Mouse (Mus musculus) retina, postnatal 7 days (tissue): Measurements from ENCODE around the gene Sdad1.

Experiments used
- DNase-seq: peaks from one replicate; pipeline ENCODE4 v3.0.0-alpha.2; 2012; ENCODE audit warnings: low read depth, low spot score

Gene Sdad1

GRCm38 (mm10) chr5:92312046-92312715 is 1.9 kb upstream of the Sdad1 start:
- peak; percentile 64 for DNase-seq

- DNase-seq = no peak
These were observed 6.0 kb downstream of the Sdad1 start for GRCm38 (mm10) chr5:92304291-92304690.

- DNase-seq = no peak
These were observed 8.0 kb downstream of the Sdad1 start for GRCm38 (mm10) chr5:92302149-92302840.

DNA sequence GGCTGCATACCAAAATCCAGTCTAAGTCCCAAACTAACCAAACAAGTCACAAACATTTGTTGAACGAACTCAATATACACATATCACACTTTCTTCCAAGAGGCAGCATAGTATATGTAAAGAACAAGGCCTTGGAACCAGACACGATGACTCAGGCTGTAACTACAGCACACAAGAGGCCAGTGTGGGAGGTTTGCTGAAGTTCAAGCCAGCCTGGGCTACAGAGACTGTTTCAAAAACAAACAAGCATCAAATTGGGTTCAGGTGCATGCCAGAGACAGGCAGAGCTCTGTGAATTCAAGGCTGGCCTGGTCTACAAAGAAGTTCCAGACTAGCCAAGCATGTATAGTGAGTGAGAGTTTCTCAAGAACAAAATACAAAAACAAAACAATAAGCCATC is 15.8 kb downstream of the Sdad1 start:
- no peak for DNase-seq

- no peak for DNase-seq
These were observed 18.4 kb downstream of the Sdad1 start for GRCm38 (mm10) chr5:92291652-92292414.

- no peak for DNase-seq
These were observed 22.4 kb downstream of the Sdad1 start for GRCm38 (mm10) chr5:92287840-92288239.

- DNase-seq = no peak
These were observed 27.2 kb downstream of the Sdad1 start for GRCm38 (mm10) chr5:92283107-92283506.

DNA sequence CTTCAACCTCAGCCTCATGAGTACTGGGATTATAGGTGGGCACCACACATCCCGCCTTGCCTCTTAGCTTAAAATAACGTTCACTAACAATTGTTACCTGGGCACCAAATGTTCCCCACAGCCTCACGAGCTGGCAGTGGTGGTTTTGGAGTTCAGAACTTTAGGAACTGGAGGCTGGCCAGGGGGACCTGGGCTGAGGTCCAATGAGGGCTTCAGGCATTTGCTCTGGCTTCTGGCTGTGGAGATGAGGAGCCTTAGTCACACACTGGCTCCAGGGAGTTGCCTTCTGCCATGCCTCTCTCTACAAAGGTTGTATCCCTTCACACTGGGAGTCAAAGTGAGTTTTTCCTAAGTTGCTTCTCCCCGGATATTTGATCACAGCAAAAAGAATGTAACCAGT is 27.7 kb downstream of the Sdad1 start:
- DNase-seq = no peak

- no peak for DNase-seq
These were observed 31.2 kb downstream of the Sdad1 start for GRCm38 (mm10) chr5:92278942-92279537.

- peak; percentile 78 for DNase-seq
These were observed 32.6 kb downstream of the Sdad1 start, which contains the start of gene Naaa for GRCm38 (mm10) chr5:92277437-92278394. TSS of gene Naaa (minus strand) at chr5:92278170.

- DNase-seq = no peak
These were observed 39.8 kb downstream of the Sdad1 start for GRCm38 (mm10) chr5:92270496-92270895.

DNA sequence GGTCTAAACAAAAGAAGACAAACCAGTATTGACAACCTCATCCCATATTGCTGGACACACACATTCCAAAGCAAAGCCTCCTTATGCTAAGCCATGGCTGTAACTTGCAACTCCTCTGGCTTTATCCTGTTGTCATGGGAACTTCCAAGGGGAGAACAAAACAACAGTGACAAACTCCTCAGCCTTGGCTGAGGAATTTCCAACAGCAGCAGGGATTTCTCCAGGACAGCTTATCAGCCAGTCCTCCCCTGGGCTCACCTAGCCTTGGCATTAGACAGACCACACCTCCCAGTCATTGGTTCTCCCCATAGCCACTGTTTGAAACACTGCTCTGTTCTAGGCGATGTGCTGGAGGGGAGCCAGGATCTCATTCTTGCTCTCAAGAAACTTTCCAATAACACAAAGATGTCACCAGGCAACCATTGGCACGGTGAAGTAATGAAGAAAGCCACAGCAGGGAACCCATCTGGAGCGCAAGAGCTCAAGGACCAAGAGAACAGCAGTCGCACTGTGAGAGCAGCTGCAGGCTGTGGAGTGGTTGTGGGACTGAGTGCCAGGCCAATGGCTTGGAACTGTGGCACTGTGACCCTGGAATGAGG is 46.4 kb downstream of the Sdad1 start:
- no peak for DNase-seq

GRCm38 (mm10) chr5:92262646-92263045 is 47.6 kb downstream of the Sdad1 start:
- DNase-seq = no peak

DNA sequence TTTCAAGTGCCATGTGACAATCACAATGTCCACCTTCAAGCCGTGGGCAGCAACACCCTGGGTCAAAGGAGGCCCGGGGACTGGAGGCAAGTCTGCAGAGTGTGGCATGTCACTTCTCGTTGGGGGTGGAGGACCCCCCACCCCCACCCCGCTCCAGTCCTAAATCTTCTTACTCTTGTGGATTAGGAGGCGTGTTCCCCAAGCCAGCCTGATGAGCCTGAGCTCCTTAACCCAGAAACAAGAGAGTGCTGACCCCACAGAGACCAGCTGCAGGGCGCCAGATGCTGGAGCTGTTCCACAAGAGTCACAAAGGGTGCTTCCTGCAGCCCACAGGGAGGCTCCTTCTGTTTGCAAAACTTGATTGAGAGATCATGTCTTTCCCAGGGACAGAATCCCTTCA is 54.1 kb downstream of the Sdad1 start, which contains the start of gene Ppef2:
Ppef2 (minus strand) TSS at position 61 of the 400 bp plus-strand sequence.
- DNase-seq = peak; percentile 82

- DNase-seq = no peak
These were observed 55.8 kb downstream of the Sdad1 start for GRCm38 (mm10) chr5:92254476-92254875.

GRCm38 (mm10) chr5:92252797-92253343 is 57.4 kb downstream of the Sdad1 start:
- peak; percentile 63 for DNase-seq

DNA sequence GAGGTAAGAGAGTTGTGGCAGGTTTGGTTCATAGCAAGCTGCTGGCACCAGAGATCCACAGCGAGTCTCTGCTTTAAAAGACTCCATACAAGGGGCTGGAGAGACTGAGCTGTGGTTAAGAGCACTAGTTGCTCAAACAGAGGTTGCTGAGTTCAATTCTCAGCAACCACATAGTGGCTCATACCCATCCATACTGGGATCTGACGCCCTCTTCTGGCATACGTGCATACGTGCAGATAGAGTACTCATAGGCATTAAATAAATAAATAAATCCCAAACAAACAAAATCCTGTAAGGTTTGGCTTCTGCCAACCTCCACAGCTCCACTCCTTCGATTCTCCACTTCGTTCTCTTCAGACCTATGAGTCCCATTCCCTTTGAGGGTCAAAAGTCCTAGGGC is 58.2 kb downstream of the Sdad1 start:
- DNase-seq = no peak

DNA sequence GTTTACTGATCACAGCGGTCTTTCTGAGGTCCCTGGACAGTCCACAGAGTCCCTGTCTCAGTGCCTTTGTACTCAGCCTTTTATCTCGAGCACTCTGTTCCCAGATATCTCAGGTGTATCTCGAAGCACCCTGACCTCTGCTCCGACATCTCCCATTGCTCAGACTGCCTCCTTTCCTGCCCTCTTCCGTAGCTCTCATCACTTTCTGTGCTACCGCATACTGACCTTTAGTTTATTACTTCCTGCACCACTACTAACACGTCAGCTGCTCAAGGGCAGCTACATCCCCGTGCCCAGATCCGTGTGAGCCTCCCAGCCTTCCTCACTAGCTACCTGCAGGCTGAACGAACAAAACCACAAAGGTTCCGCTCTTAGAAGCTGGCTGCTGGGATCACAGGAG is 61.7 kb downstream of the Sdad1 start:
- DNase-seq = no peak

DNA sequence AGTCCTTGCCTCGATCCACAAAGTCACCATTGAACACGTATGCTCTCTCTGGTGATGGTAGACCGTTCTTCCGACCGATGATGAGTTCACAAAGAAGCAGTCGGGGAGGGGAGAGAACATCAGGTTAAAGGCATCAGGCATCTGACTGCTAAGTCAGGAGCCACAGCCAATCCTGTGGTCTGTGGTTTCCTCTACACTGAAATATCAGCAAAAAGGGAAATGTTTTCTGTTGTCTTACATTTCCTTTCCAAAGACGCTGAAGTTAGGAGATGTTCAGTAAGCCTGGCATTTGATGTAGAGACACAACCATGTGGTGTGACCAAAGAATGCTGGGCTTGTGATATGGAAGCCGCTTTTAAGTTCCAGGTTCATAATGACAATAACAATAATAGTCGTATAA is 64.8 kb downstream of the Sdad1 start:
- DNase-seq = no peak

DNA sequence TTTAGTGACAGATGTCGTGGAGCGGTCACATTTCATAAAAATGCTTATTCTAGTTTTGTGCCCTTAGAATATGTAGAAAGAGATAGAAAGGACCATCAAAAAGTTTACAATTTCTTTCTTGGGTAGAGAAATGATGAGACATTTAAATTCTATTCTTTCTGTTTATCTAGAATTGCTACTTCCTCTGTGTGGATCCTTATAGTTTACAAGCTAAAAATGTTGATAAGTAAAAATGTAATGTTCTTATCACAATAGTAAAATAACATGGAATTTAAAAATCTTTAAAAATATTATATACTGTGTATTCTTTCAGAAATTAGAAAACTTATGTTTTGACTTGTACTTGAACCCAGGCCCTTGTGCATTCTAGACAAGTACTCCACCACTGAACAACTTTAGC is 65.4 kb downstream of the Sdad1 start:
- no peak for DNase-seq
